Mouse (Mus musculus): ENCODE results near the gene Rprm. TPM values are rescaled to one million over a fixed set of nuclear protein-coding genes. Genes with fewer than 3 reads are reported as not detected.

Rprm gene
- polyA plus RNA-seq (2012; rRNA removed), result 11.7 and 14.1 TPM in 2 replicates

DNA sequence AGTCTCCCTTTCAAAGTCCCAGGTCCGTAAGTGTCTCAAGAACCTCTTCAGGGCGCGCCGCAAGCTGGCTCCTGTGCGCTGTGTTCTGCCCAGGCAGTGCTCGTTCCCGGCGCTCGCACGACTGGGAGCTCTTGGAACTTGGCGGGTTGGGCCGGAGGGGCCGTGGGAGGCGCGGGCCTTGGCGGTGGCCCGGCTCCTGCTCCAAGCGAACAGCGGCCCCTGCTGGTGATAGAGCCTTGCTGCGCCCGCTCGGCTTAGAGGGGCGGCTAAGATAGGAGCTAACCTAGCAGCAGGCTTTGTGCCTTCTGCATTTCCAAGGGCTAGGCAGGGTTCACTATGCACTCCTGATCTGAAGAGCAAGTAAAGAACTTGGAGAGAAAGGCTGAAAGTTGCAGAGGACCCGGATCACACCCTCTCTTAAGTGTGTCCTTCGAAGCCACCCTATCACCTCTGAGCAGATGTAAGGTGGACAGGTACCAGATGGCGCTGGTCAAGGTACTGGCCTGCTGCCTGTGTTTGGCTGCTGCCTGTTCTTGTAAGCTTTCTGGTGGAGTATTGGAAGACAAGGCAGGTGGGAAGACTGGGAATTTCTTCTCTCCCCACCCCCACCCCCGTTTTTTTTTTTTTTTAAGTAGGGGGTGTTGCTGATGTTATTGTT, at the start of gene Rprm:
TSS of gene Rprm (minus strand) at position 123 of the 658 bp plus-strand sequence.
- 3% methylated on average over 27 of the region's 27 CpGs for WGBS
- peak; percentile 82 for DNase-seq
- no peak for TF ChIP-seq POLR2A (IDR thresholded peaks at IDR 0.05; ENCODE audit: borderline replicate concordance, extremely low read depth, low read depth, low read length)
- TF ChIP-seq CTCF (IDR thresholded peaks at IDR 0.05; ENCODE audit: insufficient read depth, low read length), result peak; percentile 20; the same call in 1 of the 2 replicates
- Histone ChIP-seq H3K4me3 (replicated peaks; ENCODE audit: extremely low read depth, low read depth, low read length) (peak within 1 kb of the TSS; percentile 55), H3K4me1 (ENCODE audit: control insufficient read depth, insufficient read depth, low read length) (0 out of 2 replicates have a peak, but pooled peaks cover 2% of the 10 kb centered on the region)

DNA sequence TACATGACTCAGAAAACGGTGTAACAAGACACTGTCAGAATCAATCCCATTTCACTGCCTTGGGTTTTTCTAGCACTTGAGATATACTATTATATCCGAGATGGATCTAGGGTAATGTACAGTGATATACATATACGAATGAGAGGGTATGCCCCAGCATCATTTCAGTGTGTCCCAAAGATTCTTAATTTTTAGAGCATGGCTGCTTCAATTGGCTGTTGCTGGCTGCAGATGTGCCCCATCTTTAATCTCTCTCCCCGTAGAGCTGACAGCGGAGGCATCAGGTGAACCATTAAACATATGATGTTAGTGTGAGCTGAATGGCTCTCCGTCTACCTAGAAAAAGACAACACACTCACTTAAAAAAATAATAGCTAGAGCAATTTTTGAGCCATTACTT, 34.0 kb upstream of the Rprm start:
- no peak for DNase-seq
- 73% methylated on average over 6 of the region's 6 CpGs for WGBS
- no peaks in the 10 kb centered on the region for H3K4me1 ChIP-seq (ENCODE audit: control insufficient read depth, insufficient read depth, low read length)
- no peak for TF ChIP-seq CTCF (IDR thresholded peaks at IDR 0.05; ENCODE audit: insufficient read depth, low read length)
- no peak for TF ChIP-seq POLR2A (IDR thresholded peaks at IDR 0.05; ENCODE audit: borderline replicate concordance, extremely low read depth, low read depth, low read length)
- no peak overlapping the region for H3K4me3 ChIP-seq (replicated peaks; ENCODE audit: extremely low read depth, low read depth, low read length)

DNA sequence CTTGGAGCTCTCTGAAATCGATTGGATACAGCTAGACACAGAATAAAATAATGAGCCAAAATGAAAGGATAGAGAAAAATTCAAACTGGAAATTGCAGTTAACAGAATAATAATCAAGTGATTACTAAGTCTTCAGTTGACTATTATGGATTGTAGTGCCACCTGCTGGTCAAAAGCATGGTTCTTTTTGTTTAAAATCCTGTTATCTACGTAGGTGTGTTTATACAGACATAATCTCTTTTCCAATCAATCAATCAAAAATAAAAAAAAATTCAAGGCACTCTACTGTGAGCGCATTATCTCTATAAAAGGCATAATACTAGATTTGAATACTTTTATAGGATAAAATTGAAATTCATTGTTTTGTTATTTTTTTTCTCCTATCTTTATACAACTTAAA, 33.5 kb upstream of the Rprm start:
- TF ChIP-seq CTCF (IDR thresholded peaks at IDR 0.05; ENCODE audit: insufficient read depth, low read length) (0 out of 2 replicates have a peak, but pooled peaks have one; percentile 5), POLR2A (IDR thresholded peaks at IDR 0.05; ENCODE audit: borderline replicate concordance, extremely low read depth, low read depth, low read length) (no peak)
- H3K4me1 ChIP-seq (ENCODE audit: control insufficient read depth, insufficient read depth, low read length), result no peaks in the 10 kb centered on the region
- H3K4me3 ChIP-seq (replicated peaks; ENCODE audit: extremely low read depth, low read depth, low read length), result no peak overlapping the region
- DNase-seq, result no peak
- WGBS, result 21% methylated on average over 3 of the region's 3 CpGs

DNA sequence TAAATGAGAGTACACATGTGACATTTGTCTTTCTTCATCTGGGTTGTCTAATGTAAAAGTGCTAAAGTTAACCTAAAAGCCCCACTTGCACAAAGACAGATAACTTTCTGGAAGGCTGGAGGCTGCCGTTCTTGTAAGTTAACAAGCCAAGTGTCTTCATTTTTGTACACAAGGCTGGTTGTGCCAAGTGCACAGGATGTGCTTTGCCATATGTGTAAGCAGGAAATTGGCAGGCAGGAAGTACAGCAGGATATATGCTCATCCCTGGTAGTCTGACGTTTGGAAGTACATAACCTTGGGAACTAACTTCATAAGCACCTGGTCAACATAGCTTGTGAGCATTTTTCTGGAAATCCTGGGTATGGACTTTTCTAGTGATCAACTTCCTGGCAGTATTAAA, 25.9 kb upstream of the Rprm start:
- H3K4me3 ChIP-seq (replicated peaks; ENCODE audit: extremely low read depth, low read depth, low read length), result no peak overlapping the region
- no peak for DNase-seq
- WGBS, result 45% methylated on average over 2 of the region's 2 CpGs
- no peaks in the 10 kb centered on the region for H3K4me1 ChIP-seq (ENCODE audit: control insufficient read depth, insufficient read depth, low read length)
- no peak for TF ChIP-seq POLR2A (IDR thresholded peaks at IDR 0.05; ENCODE audit: borderline replicate concordance, extremely low read depth, low read depth, low read length)

DNA sequence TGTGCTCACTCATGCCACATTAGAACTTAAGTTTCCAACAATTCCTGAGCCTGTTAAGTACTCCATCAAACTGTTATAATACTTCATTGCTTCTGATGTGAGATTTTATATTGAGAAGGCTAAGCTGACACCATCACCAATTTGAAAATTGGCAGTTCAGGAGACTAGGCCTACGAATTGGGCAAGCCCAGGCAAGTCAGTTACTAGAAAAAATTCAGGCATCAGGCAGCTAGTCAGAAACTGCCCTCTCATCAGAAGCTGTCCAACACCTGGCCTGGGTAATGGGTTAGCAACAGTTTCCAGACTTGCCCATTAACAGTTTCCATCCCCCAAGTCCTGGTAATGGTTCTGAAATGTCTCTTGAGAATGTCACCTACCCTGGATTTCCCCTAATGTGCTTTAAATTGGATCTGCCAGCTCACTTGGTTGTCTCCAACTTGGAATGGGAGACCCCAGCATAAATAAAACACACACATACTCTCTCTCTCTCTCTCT, 20.9 kb upstream of the Rprm start:
- 42% methylated on average over 1 of the region's 1 CpGs for WGBS
- H3K4me1 ChIP-seq (ENCODE audit: control insufficient read depth, insufficient read depth, low read length), result no peaks in the 10 kb centered on the region
- no peak for TF ChIP-seq CTCF (IDR thresholded peaks at IDR 0.05; ENCODE audit: insufficient read depth, low read length)
- TF ChIP-seq POLR2A (IDR thresholded peaks at IDR 0.05; ENCODE audit: borderline replicate concordance, extremely low read depth, low read depth, low read length), result no peak
- DNase-seq, result no peak
- H3K4me3 ChIP-seq (replicated peaks; ENCODE audit: extremely low read depth, low read depth, low read length), result no peak overlapping the region

DNA sequence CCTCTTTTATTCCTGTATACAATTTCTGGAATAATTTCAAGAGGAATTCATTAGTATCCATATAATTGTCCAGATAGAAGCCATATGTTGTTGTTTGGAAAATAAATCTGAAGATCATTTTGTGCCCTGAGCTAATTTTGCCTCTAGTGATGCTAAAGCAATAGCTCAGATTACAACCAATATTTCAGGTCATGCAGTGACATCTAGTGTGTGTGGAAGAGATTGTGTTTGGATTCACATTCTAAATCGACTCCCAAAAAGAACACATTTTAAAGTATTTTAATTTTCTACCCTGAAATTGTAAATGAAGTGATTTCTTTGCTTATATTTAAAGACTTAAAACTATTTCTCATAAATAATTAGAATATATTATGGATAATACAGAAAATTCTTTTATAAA, 14.6 kb upstream of the Rprm start:
- Histone ChIP-seq H3K4me3 (replicated peaks; ENCODE audit: extremely low read depth, low read depth, low read length) (no peak overlapping the region), H3K4me1 (ENCODE audit: control insufficient read depth, insufficient read depth, low read length) (no peaks in the 10 kb centered on the region)
- 60% methylated on average over 1 of the region's 1 CpGs for WGBS
- TF ChIP-seq POLR2A (IDR thresholded peaks at IDR 0.05; ENCODE audit: borderline replicate concordance, extremely low read depth, low read depth, low read length), result no peak
- no peak for DNase-seq

DNA sequence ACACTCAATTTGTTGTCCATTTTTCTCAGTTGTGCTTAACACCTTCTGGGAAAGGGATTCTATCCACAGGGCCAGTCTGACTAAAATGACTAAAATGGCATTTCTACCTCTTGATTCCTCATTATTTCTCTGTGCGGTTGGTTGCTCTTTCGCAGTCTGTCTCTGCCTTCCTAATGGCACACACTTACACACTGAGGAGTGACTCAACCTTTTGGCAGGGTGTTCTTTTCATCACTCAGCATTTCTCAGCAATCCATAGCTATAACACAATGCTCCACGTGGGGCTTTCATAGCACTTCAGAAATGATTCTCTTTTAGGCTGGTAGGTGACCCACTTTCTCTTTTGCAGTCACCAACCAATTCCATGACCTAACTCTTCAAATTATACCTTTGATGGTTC, 7.3 kb upstream of the Rprm start:
- Histone ChIP-seq H3K4me1 (ENCODE audit: control insufficient read depth, insufficient read depth, low read length) (no peaks in the 10 kb centered on the region), H3K4me3 (replicated peaks; ENCODE audit: extremely low read depth, low read depth, low read length) (no peak overlapping the region)
- 85% methylated on average over 3 of the region's 3 CpGs for WGBS
- DNase-seq, result no peak
- no peak for TF ChIP-seq POLR2A (IDR thresholded peaks at IDR 0.05; ENCODE audit: borderline replicate concordance, extremely low read depth, low read depth, low read length)

DNA sequence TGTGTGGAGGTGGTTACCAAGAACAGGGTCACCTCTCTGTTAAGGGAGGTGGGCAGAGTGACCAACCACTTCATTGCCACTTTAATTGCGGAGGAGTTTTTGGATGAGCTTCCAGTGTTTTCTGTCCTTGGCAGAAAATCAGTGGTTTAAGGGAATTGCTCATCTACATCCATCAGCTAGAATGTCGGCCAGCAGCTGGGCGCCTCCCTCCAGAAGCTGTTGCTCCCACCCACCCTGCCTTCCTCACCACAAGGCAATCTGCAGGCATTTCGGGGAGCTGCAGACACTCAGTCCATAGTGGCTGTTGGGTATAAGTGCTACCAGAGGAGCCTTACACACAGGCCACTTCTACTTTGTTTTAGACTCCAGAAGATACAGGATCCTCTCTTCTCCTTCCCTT, 902 bp upstream of the Rprm start:
- Histone ChIP-seq H3K4me3 (replicated peaks; ENCODE audit: extremely low read depth, low read depth, low read length) (no peak overlapping the region), H3K4me1 (ENCODE audit: control insufficient read depth, insufficient read depth, low read length) (0 out of 2 replicates have a peak, but pooled peaks cover 2% of the 10 kb centered on the region)
- no peak for DNase-seq
- WGBS, result 55% methylated on average over 4 of the region's 4 CpGs
- TF ChIP-seq POLR2A (IDR thresholded peaks at IDR 0.05; ENCODE audit: borderline replicate concordance, extremely low read depth, low read depth, low read length) (no peak), CTCF (IDR thresholded peaks at IDR 0.05; ENCODE audit: insufficient read depth, low read length) (no peak)

DNA sequence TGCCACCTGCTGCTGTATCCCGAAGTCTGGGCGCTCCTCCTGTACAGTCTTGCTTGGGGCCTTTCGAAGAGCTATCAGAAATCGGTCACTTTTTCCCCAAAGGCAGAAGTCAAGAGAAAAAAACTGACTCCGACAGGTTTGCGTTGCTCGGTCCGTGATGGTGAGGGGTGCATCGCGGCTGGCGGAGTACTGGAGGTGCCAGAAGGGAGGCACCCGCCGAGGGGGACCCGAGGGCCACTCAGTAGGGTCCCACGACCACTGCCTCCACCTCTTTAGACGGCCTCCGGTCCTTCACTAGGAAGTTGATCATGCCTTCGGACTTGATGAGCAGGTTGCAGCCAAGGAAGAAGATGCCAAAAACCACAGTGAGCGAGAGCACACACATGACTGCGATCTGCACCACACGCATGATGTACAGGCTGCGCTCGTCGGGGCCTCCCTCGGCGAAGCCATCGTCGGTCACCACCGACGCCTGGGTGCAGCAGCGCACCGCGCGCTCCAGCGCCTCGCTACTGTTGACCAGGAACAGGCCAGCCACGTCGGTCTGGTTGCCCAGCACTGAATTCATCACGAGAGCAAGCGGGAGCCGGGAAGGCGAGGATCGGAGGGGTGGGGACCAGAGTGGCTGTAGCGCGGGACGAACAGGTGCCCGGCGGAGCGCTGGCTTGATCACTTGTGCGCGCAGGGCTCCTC, 469 bp downstream of the Rprm start:
- peak overlapping the region; percentile 55 for H3K4me3 ChIP-seq (replicated peaks; ENCODE audit: extremely low read depth, low read depth, low read length)
- TF ChIP-seq POLR2A (IDR thresholded peaks at IDR 0.05; ENCODE audit: borderline replicate concordance, extremely low read depth, low read depth, low read length) (no peak), CTCF (IDR thresholded peaks at IDR 0.05; ENCODE audit: insufficient read depth, low read length) (no peak)
- 3% methylated on average over 51 of the region's 51 CpGs for WGBS
- no peak for DNase-seq
- H3K4me1 ChIP-seq (ENCODE audit: control insufficient read depth, insufficient read depth, low read length), result 0 out of 2 replicates have a peak, but pooled peaks cover 2% of the 10 kb centered on the region
